Mouse (Mus musculus): ENCODE measurements around the gene Ttbk2. TPM values are rescaled to one million over a fixed set of nuclear protein-coding genes. Genes with fewer than 3 reads are reported as not detected.

Ttbk2 gene
- total and polyA plus RNA-seq, 3 experiments = 0.76 to 1.4 (median 1.2) TPM

DNA sequence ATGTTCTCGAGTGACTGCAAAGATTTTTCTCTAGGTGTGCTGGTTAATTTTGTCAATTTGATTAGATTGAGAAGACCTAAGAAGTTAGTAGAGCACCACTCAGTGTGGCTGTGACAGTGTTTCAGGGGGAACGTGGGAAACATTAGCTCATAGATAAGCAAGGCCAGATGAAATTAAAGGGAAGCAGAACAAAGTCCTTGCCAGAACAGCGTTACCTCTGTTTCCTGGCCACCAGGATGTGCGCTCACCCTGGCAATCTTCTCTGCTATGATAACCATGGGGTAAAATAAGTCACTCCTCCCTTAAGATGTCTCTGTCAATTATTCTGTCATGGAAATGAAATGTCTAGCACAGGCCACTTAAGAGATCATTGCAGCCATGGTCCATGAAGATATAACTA lies 6.4 kb downstream of the Ttbk2 start:
- no peaks in the 10 kb centered on the region for H3K79me2 ChIP-seq (replicated peaks; ENCODE audit: control insufficient read depth, extremely low read depth, insufficient read depth, poor library complexity, severe bottlenecking)
- H3K4me1 ChIP-seq (ENCODE audit: control insufficient read depth in 1 of 2, insufficient read depth in 2 of 2) = no peaks in the 10 kb centered on the region
- H3K9me3 ChIP-seq (replicated peaks; ENCODE audit: low read length) = no peaks in the 10 kb centered on the region
- no peak for DNase-seq (ENCODE audit: extremely low read depth)
- H3K27ac ChIP-seq (ENCODE audit: insufficient read depth, low read depth) = no peak overlapping the region
- H3K27me3 ChIP-seq (replicated peaks) = peaks cover 1% of the 10 kb centered on the region
- H3K4me2 ChIP-seq (ENCODE audit: insufficient read depth, low read depth, poor library complexity, severe bottlenecking) = no peak overlapping the region
- in situ Hi-C loops (cut with MboI; ENCODE audit: low pct_ligation_motif_present, low pct_unique_long_range_greater_than_20kb, low sequenced_read_pairs) (no loop called here), dilution Hi-C loops (cut with MboI; ENCODE audit: extremely low pct_ligation_motif_present, extremely low pct_unique_long_range_greater_than_20kb, low sequenced_read_pairs) (no loop called here)
- H3K36me3 ChIP-seq (replicated peaks in 1 of 2; ENCODE audit: control insufficient read depth in 1 of 2, insufficient read depth in 1 of 2, low read length in 1 of 2) = no peaks in the 10 kb centered on the region
- TF ChIP-seq GABPA (IDR thresholded peaks at IDR 0.05; ENCODE audit: insufficient replicate concordance, low read depth, low read length) (no peak), MAZ (IDR thresholded peaks at IDR 0.05; ENCODE audit: low read depth, low read length) (no peak), NRF1 (IDR thresholded peaks at IDR 0.05; ENCODE audit: low read depth, low read length) (no peak), MAFK (IDR thresholded peaks at IDR 0.05; ENCODE audit: insufficient replicate concordance, low read length) (no peak), CHD2 (IDR thresholded peaks at IDR 0.05; ENCODE audit: low read length) (no peak), CHD1 (IDR thresholded peaks at IDR 0.05; ENCODE audit: low read depth, low read length) (no peak), UBTF (IDR thresholded peaks at IDR 0.05; ENCODE audit: low read depth, low read length) (no peak), TBP (conservative IDR thresholded peaks at IDR 0.05; ENCODE audit: low read depth, low read length) (no peak), MXI1 (IDR thresholded peaks at IDR 0.05; ENCODE audit: low read depth, low read length) (no peak)
- no peak overlapping the region for H3K4me3 ChIP-seq (replicated peaks in 1 of 3; ENCODE audit: low read depth in 2 of 3, low read length in 2 of 3, poor library complexity in 1 of 3)
- no peak overlapping the region for H3K9ac ChIP-seq (ENCODE audit: insufficient read depth, low read depth)

DNA sequence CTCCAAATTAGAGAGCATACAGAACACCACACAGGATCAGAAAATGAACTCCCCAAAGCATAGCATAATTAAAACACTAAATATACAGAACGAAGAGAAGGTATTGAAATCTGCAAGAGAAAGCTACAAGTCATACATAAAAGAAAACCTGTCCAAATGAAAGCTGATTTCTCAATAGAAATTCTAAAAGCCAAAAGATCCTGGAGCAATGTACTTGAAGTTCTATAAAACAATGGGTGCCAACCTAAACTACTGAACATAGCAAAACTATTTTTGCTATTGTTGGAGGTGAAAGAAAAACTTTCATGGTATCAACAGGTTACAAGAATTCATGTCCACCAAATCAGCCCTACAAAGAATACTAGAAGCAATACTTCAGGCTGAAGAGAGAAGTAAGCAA lies 9.2 kb downstream of the Ttbk2 start:
- Histone ChIP-seq H3K4me1 (ENCODE audit: control insufficient read depth in 1 of 2, insufficient read depth in 2 of 2) (no peaks in the 10 kb centered on the region), H3K9me3 (replicated peaks; ENCODE audit: low read length) (peaks cover 2% of the 10 kb centered on the region), H3K79me2 (replicated peaks; ENCODE audit: control insufficient read depth, extremely low read depth, insufficient read depth, poor library complexity, severe bottlenecking) (no peaks in the 10 kb centered on the region), H3K36me3 (replicated peaks in 1 of 2; ENCODE audit: control insufficient read depth in 1 of 2, insufficient read depth in 1 of 2, low read length in 1 of 2) (no peaks in the 10 kb centered on the region), H3K27me3 (replicated peaks) (no peaks in the 10 kb centered on the region), H3K4me3 (replicated peaks in 1 of 3; ENCODE audit: low read depth in 2 of 3, low read length in 2 of 3, poor library complexity in 1 of 3) (no peak overlapping the region), H3K4me2 (ENCODE audit: insufficient read depth, low read depth, poor library complexity, severe bottlenecking) (no peak overlapping the region), H3K9ac (ENCODE audit: insufficient read depth, low read depth) (no peak overlapping the region), H3K27ac (ENCODE audit: insufficient read depth, low read depth) (no peak overlapping the region)
- TF ChIP-seq RAD21 (IDR thresholded peaks at IDR 0.05; ENCODE audit: low read depth, low read length) = no peak
- no peak for TF ChIP-seq USF1 (IDR thresholded peaks at IDR 0.05; ENCODE audit: low read depth, low read length)
- TF ChIP-seq TCF12 (IDR thresholded peaks at IDR 0.05; ENCODE audit: low read depth, low read length) = no peak
- no peak for TF ChIP-seq NELFE (IDR thresholded peaks at IDR 0.05; ENCODE audit: low read depth, low read length)
- no peak for TF ChIP-seq ZKSCAN1 (IDR thresholded peaks at IDR 0.05; ENCODE audit: borderline replicate concordance, low read depth, low read length)
- no peak for TF ChIP-seq KAT2A (IDR thresholded peaks at IDR 0.05; ENCODE audit: insufficient replicate concordance, low read length)
- TF ChIP-seq PAX5 (IDR thresholded peaks at IDR 0.05; ENCODE audit: low read length) = no peak
- no peak for TF ChIP-seq CTCF (conservative IDR thresholded peaks at IDR 0.05 in 1 of 2, IDR thresholded peaks at IDR 0.05 in 1 of 2; ENCODE audit: low read depth in 2 of 2, low read length in 2 of 2)
- no peak for TF ChIP-seq RCOR1 (conservative IDR thresholded peaks at IDR 0.05; ENCODE audit: low read depth, low read length)
- no peak for TF ChIP-seq JUND (conservative IDR thresholded peaks at IDR 0.05; ENCODE audit: low read depth, low read length)
- dilution Hi-C loops (cut with MboI; ENCODE audit: extremely low pct_ligation_motif_present, extremely low pct_unique_long_range_greater_than_20kb, low sequenced_read_pairs) = no loop called here
- in situ Hi-C loops (cut with MboI; ENCODE audit: low pct_ligation_motif_present, low pct_unique_long_range_greater_than_20kb, low sequenced_read_pairs) = no loop called here
- DNase-seq (ENCODE audit: extremely low read depth) = no peak

All from CH12.LX (cell line).